Mouse (Mus musculus) ovary, postnatal 14 days (tissue): ENCODE measurements at regions not wholly inside any gene's neighbourhood (a gene's known extent, or its start where the extent isn't known, plus 50 kb on each side); places are given as distances from the start of the nearest gene placed in this dataset.
"Not testable (repeated sequence)": the region's sequence is repeated elsewhere in the genome, so short reads cannot be mapped to it uniquely, and the experiment has no call there.

Experiments
- DNase-seq: peaks from one replicate; pipeline ENCODE4 v3.0.0; 2022; ENCODE audit warnings: low spot score

GRCm38 (mm10) chr4:53263776-53264175 lies 104.1 kb upstream of the Abca1 start:
- peak; percentile 78 for DNase-seq

DNA sequence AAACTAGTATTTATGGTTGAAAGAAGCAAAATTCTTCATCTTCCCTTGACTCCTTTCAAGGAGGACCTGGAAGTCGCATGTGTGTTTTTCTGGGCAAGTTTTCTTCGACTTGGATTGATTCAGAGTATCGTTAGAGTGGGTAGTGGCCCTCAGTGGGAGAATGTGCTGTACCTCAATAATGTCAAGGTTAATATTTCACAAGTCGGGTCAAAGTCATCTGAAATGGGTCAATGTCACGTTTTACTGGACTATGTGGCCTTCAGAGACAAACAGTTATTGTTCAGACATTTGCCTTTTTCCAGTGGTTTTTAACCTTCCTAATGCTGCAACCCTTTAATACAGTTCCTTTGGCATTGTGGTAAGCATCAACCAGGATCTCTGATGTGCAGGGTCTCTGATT lies 102.8 kb upstream of the Abca1 start:
- DNase-seq = no peak

DNA sequence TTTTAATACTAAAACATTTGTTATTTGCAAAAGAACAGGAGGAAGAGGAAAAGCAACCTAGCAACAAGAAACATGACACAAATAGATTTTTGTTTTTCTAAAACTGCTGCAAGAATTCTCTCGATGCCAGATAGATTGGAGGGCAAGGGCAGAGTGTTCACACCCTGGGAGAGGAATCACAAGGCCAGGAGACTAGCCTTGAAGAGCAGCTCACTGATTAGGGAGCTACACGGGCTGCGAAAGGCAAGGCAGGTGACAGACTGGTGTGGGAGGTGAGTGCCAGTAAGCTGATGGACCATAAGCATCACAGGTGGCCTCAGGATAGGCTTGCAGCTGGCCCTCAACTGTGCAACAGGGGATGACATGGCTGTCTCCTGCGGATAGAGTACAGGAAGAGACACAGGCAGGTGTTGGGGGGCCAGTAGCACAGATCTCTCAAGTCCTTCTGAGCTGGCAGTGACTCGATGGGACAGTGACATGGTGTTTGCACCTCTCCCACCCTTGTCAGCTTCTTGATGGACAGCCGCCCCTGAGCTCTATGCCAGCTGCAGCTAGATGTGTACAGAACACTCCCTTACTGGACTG lies 102.0 kb upstream of the Abca1 start:
- DNase-seq = no peak

- DNase-seq = no peak
Observed at GRCm38 (mm10) chr4:53258975-53259374, 99.3 kb upstream of the Abca1 start.

GRCm38 (mm10) chr4:53256996-53257395 lies 97.3 kb upstream of the Abca1 start:
- DNase-seq = no peak

DNA sequence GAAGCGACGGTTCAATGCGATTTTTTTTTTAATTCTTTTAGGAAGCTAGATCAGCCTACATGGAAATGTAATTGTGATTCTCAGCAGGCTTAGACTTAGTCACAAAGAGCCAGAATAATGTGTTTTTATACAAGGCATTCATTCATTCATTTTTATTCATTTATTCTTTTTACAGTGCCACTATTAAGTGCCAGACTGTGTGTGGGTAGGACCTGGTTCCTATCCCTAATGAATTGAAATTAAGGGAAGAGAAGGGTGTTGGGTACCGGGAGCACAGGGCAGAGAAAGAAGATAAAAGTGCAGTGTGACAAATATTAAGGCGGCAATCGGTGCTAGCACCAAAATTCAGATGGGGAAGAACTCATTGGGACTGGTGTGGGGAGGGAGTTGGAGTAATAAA lies 94.8 kb upstream of the Abca1 start:
- no peak for DNase-seq

GRCm38 (mm10) chr4:53253680-53254079 lies 94.0 kb upstream of the Abca1 start:
- no peak for DNase-seq

- DNase-seq = no peak
Observed at GRCm38 (mm10) chr4:53250325-53250724, 90.6 kb upstream of the Abca1 start.

DNA sequence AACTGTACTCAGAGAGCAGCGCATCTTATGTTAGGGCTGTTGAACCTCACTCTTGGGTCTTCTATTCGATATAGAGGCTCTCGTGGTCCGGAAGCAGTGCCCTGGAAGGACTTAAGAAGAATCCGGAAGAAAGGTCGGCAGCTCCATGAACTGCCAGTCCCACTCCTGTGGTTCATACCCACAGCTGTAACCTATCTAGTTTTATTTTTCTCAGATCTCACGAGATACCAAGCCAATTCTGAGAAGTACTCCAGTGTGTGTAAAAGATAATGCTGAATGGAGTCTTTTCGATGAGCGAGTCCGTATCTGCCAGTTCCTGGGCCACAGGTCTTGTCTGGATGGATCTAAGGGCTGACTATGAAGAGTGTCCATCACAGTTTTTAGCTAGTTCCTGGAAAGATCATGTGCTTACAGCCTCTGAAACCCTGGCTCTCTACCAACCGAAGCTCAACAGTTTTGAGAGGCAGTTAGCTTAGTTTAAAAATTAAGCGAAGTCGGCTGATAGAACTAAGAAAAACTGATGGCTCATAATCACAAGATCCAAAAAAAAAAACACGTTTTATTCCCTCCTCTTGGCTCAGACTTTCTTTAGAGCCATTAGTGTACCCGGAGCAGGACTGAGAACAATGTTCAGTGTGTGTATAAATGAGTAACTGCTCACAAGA lies 86.5 kb upstream of the Abca1 start:
- no peak for DNase-seq

- DNase-seq = no peak
Observed at GRCm38 (mm10) chr4:53245553-53245952, 85.9 kb upstream of the Abca1 start.

GRCm38 (mm10) chr4:53243473-53243872 lies 83.8 kb upstream of the Abca1 start:
- DNase-seq = not testable (repeated sequence)

DNA sequence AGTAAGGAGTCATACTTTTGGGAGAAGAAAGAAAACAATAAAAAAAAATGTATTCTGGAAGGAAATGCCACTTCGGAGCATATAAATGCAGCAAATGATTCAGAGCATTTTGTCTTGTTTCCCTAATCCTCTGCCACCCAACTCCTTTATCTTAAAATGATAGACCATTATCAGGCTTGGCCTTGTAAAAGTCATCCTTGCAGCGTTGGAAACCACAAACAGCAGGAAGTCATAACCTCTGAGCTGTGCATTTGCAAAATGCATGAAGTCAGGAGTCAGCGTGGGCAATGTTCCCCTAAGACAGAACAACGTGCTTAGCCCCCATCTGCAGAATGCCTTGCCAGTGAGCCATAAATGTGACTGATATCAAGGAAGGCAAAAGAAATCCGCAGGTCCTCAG lies 80.2 kb upstream of the Abca1 start:
- no peak for DNase-seq

DNA sequence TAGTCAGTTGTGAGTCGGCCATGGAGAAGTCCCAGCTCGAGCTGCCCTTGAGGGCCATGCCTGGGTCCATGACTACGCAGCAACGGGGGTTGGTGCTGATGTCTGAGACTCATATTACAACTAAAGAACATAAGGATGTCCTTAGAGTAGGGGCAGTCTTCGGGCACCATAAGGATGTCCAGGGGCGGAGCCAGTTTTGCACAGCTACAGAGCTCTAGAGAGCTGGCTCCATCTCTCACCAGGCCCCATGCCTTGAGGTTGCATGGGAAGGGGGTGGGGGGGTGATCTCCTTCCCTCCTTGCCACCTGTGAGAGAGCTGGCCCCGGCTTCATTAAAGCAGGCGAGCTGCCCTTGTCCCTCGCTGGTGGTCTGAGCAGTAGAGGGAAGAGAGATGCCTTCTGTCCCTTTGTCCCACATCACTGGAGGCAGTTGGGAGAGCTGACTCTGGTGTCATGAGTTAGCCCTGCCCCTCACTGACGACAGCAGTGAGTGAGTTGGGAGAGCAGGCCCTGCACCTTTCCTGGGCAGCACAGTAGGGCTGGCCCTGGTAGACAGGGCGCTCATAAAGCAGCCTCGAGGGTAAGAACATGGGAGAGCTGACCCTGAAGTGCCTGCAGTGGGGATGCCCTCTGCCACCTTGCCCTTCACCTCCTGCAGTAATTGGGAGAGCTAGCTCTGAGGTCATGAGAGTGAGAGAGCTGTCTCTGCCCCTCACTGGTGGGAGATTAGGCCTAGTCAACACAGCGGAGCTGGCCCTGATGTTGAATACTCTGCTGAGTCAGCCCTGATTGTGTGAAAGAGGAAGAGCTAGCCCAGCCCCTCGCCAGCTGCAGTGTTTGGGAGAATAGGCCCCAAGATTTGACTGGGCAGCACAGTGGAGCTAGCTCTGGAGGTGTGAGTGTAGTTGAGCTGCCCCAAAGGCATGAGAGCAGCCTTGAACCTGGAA lies 78.9 kb upstream of the Abca1 start:
- no peak for DNase-seq

GRCm38 (mm10) chr4:53235870-53236269 lies 76.2 kb upstream of the Abca1 start:
- no peak for DNase-seq

DNA sequence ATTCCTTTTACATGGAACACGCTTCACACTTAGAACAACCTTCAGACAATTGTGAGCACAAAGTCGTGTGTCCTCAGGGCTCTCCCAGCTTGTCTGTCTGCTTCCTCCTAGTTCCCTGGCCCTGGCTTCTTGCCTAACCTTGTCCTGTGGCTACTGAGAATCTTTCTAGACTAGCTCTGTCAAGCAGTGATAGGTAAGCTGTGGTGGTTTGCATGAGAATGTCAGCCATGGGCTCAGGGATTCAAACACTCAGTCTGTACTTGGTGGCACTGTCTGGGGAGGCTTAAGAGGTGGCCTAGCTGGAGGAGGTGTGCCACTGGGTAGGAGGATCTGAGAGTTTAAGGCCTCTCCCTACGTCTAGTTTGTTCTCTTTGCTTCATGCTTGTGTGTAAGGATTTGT lies 72.7 kb upstream of the Abca1 start:
- DNase-seq = no peak

DNA sequence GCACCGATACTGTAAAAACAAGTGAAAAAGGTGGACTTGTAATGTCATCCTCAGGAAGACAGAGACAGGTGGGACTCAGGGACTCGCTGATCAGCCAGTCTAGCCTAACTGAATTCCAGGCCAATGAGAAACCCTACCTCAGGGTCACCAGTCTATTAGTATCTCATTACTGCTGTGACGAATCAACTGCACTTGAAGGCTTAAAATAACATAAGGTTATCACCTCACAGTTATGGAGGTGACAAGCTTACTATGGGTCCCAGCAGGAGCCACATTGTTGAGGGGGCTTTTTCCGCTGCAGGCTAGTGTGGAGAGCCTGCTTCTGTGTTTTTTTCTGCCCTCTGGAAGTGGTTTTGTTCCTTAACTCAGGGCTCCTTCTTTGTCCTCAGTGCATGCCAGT lies 72.2 kb upstream of the Abca1 start:
- no peak for DNase-seq

DNA sequence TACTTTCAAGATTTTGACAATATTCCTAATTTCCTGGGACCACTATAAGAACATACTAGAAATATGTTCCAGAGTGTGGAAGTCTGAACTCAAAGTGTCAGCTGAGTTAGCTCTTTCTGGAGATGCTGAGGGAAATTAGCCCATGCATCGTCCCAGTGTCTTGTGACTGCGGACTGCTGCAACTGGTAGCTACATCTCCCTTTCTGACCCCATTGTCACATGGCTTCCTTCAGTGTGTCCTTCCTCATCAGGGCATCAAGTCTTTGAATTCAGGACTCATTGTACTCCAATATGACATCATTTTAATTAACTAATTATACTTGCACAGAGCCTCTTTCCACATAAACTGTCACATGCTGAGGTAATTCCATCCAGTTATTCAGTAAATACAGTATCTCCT lies 71.4 kb upstream of the Abca1 start:
- DNase-seq = no peak

GRCm38 (mm10) chr4:53228444-53228843 lies 68.7 kb upstream of the Abca1 start:
- DNase-seq = no peak

DNA sequence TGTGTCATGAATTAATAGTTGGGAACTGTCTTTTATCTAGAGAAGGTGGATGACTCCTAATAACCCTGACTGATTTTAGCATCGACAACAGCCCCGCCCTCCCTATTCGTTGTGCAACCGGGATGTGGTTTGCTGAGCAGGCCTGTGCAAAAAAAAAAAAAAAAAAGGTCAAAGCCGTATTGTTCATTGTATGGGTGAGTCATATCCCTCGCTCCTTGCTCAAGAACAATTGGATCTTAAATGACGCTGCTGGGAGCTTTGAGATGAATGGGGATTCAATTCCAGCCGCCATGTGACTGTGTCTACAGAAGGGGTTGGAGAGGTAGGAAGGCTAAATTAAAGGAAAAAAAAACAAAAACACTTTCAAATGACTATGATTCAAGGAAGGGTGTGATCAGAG lies 68.1 kb upstream of the Abca1 start:
- no peak for DNase-seq

GRCm38 (mm10) chr4:53227071-53227470 lies 67.4 kb upstream of the Abca1 start:
- DNase-seq = no peak

DNA sequence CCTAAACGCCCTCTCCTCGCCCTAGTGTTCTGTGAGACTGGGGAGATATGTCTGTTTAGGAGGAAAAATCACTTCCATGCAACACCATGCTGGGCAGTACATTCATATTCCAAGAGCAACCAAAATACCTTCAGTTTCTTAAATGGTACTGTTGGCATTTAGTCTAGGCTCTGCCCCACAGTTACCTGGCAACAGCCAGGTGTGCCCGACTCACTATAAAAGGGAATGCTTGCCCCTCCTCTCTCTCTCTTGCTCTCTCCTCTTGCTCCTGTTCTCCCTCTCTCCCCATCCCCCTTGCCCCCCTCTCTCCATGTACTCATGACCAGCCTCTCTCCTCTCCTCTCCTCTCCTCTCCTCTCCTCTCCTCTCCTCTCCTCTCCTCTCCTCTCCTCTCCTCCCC lies 66.7 kb upstream of the Abca1 start:
- DNase-seq = no peak

GRCm38 (mm10) chr4:53223379-53223778 lies 63.7 kb upstream of the Abca1 start:
- DNase-seq = no peak

DNA sequence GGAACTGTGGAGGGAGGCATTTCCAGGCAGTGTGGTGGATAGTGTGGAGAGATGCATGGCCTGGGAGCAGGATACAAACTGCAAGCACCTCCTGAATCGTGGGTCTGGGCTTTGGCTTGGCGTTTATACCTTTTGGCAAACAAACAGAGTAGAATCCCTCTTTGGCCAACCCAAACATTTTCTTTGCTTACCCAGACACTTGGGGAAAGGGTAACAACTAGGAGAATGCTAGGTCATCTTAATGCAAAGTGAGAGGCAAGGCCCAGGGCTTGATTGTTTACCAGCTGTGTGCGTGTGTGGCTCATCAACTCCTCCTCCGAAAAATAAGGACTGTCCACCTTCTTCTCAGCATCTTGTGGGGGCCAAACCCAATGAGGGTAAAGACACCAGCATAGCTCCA lies 61.1 kb upstream of the Abca1 start:
- DNase-seq = no peak
